9 mouse cellular contexts compared by ENCODE assay signal in the genomic region with DNA sequence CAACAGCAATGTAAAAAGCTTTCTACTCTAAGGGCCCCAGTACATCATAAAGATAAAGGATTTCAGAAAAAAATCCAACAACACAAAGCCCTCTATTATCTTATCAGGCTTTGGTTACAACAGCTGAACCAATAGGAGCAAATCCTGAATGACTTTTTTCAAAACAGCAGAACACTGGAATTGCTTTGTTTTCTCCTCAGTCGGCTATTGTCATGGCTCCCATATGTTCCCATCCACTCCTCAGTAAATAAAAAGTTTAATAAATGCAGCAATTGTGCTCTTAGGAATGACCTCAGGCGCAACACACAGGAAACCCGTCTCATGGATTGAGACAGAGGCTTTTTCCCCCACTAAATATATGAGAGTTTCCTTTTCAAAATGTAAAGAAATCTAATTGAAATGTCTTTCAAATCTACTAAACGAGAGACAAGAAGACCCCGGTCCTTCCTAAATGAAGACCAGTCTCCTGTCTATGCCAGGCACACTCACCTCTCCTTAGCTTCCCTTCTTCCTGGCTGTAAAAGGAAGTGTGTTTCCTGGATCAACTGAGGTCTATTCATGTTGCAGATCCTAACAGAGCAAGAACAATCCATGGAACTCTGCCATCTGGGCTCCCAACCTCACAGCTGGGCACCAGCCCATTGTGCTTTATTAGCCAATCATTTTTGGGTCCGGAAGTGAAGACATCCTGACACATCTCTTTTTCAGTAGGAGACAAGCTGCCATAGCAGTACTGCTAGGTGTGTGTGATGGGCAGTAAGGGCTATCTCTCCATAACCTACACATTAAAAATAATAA.
DNase-seq lines count a peak whose midpoint lies in the region; ATAC-seq and TF ChIP-seq lines count a peak whose summit lies in the region.
"Had no signal": no experiment of that assay in that cellular context is flagged by ENCODE, and none has a peak within 500 bp of the region (broad histone marks: within the 10 kb centered on the region; RNA-seq: fewer than 3 reads in every experiment).

No protein-coding gene starts in this region.

- TF ChIP-seq POLR2A in brain, embryonic 14.5 days (IDR thresholded peaks at IDR 0.05; ENCODE audit: borderline replicate concordance, extremely low read depth, insufficient read depth, insufficient read length, poor library complexity, severe bottlenecking), result no peak

- TF ChIP-seq CTCF in brain, embryonic 14.5 days (IDR thresholded peaks at IDR 0.05; ENCODE audit: borderline replicate concordance, extremely low read depth, insufficient read depth, insufficient read length), result no peak

- ATAC-seq in megakaryocyte, adult 5-6 weeks (ENCODE audit: poor library complexity, severe bottlenecking), result no peak

- DNase-seq in embryo, embryonic 10.5 days (ENCODE audit: low spot score), result peak; percentile 36
- no peak for DNase-seq in embryo, embryonic 11 days
- peak; percentile 16 for DNase-seq in layer of hippocampus, adult 11-12 months (ENCODE audit: low spot score)
- no peak for DNase-seq in layer of hippocampus, postnatal 10 days (ENCODE audit: low spot score in 2 of 2)
- peak; percentile 49 for DNase-seq in brain, embryonic 14.5 days (ENCODE audit: low read depth)
- peak; percentile 72 for DNase-seq in lung, postnatal 10 days
- no peak for DNase-seq in frontal cortex, postnatal 14 days (ENCODE audit: low spot score in 2 of 2)
- DNase-seq: thymus, postnatal 36 days had no signal

Comparison
In these comparisons a context has a peak if more than half of its experiments do, and no peak if none do; other contexts are left out.
1. DNase-seq: peak in embryo, embryonic 10.5 days (single experiment), layer of hippocampus, adult 11-12 months (single experiment), brain, embryonic 14.5 days (single experiment) and lung, postnatal 10 days (single experiment); none in embryo, embryonic 11 days (single experiment), layer of hippocampus, postnatal 10 days (0 of 2) and frontal cortex, postnatal 14 days (0 of 2).